ENCODE assay signal across 11 mouse cellular contexts in the genomic region with DNA sequence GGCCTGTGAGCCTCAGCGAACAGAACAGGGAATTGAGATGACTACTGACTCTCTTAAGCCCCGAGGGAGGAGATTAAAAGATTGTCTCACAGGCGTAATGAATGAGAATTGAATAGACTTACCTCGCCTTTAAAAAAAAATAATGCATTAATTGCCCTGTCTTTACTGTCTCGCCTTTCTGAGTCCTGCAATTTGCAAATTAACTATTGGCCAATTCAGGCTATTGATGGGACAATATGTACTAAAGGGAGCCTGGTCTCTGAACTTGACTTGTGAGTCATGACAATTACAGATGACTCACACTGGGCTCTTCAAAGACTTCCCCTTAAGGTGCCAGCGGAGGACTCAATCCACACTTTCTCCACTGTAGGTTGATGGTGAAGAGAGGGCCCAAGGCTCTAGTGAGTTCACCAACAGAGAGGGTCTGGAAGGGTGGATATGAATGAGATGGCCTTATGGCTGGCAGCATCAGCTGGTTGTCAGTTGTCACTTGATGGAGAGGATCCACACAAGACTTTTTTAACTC.
"Had no signal": no experiment of that assay in that cellular context is flagged by ENCODE, and none has a peak within 500 bp of the region (broad histone marks: within the 10 kb centered on the region; RNA-seq: fewer than 3 reads in every experiment).

No protein-coding gene starts in this region.

- H3K27me3 ChIP-seq: limb, embryonic 13.5 days; midbrain, embryonic 12.5 days; neural tube, embryonic 13.5 days had no signal

- H3K4me3 ChIP-seq: limb, embryonic 13.5 days; midbrain, embryonic 12.5 days; neural tube, embryonic 13.5 days had no signal

- H3K9ac ChIP-seq: limb, embryonic 13.5 days; liver, embryonic 14.5 days; midbrain, embryonic 12.5 days; neural tube, embryonic 13.5 days had no signal

- H3K27ac ChIP-seq: limb, embryonic 13.5 days; liver, embryonic 14.5 days; midbrain, embryonic 12.5 days; neural tube, embryonic 13.5 days had no signal

- H3K4me1 ChIP-seq: midbrain, embryonic 12.5 days had no signal

- H3K36me3 ChIP-seq: limb, embryonic 13.5 days; midbrain, embryonic 12.5 days; neural tube, embryonic 13.5 days had no signal

- DNase-seq: kidney, postnatal 10 days; kidney, postnatal 4 days; left cerebral cortex, postnatal 4 days; lung, adult 18-20 months; right cerebral cortex, adult 18-20 months; right cerebral cortex, postnatal 25 days; thymus, postnatal 4 days had no signal

- H3K9me3 ChIP-seq: limb, embryonic 13.5 days; midbrain, embryonic 12.5 days; neural tube, embryonic 13.5 days had no signal
